Mouse (Mus musculus) stomach, embryonic 14.5 days (tissue): ENCODE measurements around the gene Exoc7. TPM values are rescaled to one million over a fixed set of nuclear protein-coding genes. Genes with fewer than 3 reads are reported as not detected.

ENCODE experiments used
- ATAC-seq: fragments of 200-750 bp; cut with Nextera tagmentation; 2 replicates; pipeline ENCODE4 v1.8.0; 2017; ENCODE audit warnings: low read depth, moderate TSS enrichment; ENCODE audit not compliant: insufficient number of reproducible peaks, insufficient read depth, low FRiP score
- H3K27ac ChIP-seq: fragments of 300-500 bp; sonication (generic); 2 replicates; pipeline ENCODE4 v1.5.1; 2014; ENCODE audit warnings: mild to moderate bottlenecking, low read length, moderate library complexity, mixed read lengths
- H3K27me3 ChIP-seq: fragments of 300-500 bp; sonication (generic); 2 replicates; pipeline ENCODE4 v1.6.1; 2014; ENCODE audit warnings: low read length, control low read depth, mixed read lengths; ENCODE audit not compliant: control insufficient read depth, insufficient read depth
- H3K36me3 ChIP-seq: fragments of 300-500 bp; sonication (generic); 2 replicates; pipeline ENCODE4 v1.6.1; 2014; ENCODE audit warnings: mild to moderate bottlenecking, control low read depth, low read length, moderate library complexity, mixed read lengths; ENCODE audit not compliant: control insufficient read depth, insufficient read depth
- H3K4me1 ChIP-seq: fragments of 300-500 bp; sonication (generic); 2 replicates; pipeline ENCODE4 v1.6.1; 2014; ENCODE audit warnings: low read length, control low read depth, mixed read lengths; ENCODE audit not compliant: control insufficient read depth, insufficient read depth
- H3K4me2 ChIP-seq: fragments of 300-500 bp; sonication (generic); replicated peaks from 2 replicates; pipeline ENCODE4 v1.6.1; 2014; ENCODE audit warnings: low read depth, low read length, control low read depth
- H3K4me3 ChIP-seq: fragments of 300-500 bp; sonication (generic); 2 replicates; pipeline ENCODE4 v1.5.1; 2014; ENCODE audit warnings: low read depth, low read length, control low read depth
- H3K9ac ChIP-seq: fragments of 300-500 bp; sonication (generic); replicated peaks from 2 replicates; pipeline ENCODE4 v1.6.1; 2014; ENCODE audit warnings: low read depth, mild to moderate bottlenecking, control low read depth, low read length, moderate library complexity, mixed read lengths
- H3K9me3 ChIP-seq: fragments of 300-500 bp; sonication (generic); 2 replicates; pipeline ENCODE4 v1.6.1; 2016; ENCODE audit warnings: low read depth, low read length, control low read depth; ENCODE audit not compliant: control insufficient read depth
- WGBS: fragments of 180-500 bp; shearing (Covaris S2); extraction: QIAGEN DNeasy Blood & Tissue Kit; methylation state at CpG from one replicate; pipeline ENCODE4 v1.1.7; 2014; 5-methylcytosine and 5-hydroxymethylcytosine counted together
- polyA plus RNA-seq: library from polyadenylated mRNA; unstranded; fragments of >200 nt; fragmentation: Nextera tagmentation; extraction: Ambion mirVana; gene quantifications from 2 replicates; pipeline ENCODE4 v1.2.1, GENCODE M21; 2014

Gene Exoc7
- polyA plus RNA-seq, 1 experiment from 2014 or later = 67.3 TPM

DNA sequence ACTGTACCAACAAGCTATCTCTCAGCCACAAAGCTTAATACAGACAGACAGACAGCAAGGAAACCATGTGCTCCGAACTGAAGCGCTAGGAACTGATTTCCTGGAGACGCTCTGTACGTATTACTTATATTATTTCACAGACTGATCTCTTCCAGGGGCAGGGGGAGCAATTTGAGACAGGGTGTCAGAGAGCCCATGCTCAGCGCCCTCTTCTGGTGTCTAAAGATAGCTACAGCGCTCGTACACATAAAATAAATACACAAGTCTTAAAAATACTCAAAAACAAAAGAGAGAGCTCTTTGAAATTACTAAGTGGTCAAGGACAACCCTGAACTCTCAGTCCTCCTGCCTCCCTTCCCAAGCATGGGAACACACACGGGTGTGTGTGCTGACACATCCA is 39.4 kb downstream of the Exoc7 start:
- H3K9ac ChIP-seq = no peak overlapping the region
- 83% methylated on average over 8 of the region's 8 CpGs for WGBS
- H3K27me3 ChIP-seq = no peaks in the 10 kb centered on the region
- peaks cover 5% of the 10 kb centered on the region for H3K4me1 ChIP-seq
- H3K4me3 ChIP-seq = no peak overlapping the region
- H3K27ac ChIP-seq = no peak overlapping the region
- no peaks in the 10 kb centered on the region for H3K9me3 ChIP-seq
- H3K36me3 ChIP-seq = peaks cover 78% of the 10 kb centered on the region
- no peak for ATAC-seq
- no peak overlapping the region for H3K4me2 ChIP-seq

DNA sequence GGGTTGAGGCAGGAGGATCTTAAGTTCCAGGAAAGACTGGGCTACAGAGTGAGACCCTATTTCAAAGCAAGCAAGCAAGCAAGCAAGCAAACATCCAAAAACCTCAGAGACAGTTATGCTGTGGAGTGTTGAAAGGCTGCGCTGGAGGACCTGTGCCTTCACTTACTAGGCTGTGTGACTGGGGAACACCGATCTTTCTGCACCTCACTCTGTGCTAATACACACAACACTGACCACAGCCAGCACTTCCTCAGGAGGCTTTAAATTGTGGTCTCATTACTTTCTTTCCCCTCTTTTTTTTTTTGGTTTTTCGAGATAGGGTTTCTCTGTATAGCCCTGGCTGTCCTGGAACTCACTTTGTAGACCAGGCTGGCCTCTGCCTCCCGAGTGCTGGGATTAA is 41.2 kb downstream of the Exoc7 start:
- no peaks in the 10 kb centered on the region for H3K27me3 ChIP-seq
- no peak overlapping the region for H3K9ac ChIP-seq
- WGBS = 81% methylated on average over 4 of the region's 4 CpGs
- H3K4me1 ChIP-seq = no peaks in the 10 kb centered on the region
- H3K9me3 ChIP-seq = no peaks in the 10 kb centered on the region
- H3K4me3 ChIP-seq = no peak overlapping the region
- no peak overlapping the region for H3K4me2 ChIP-seq
- no peak overlapping the region for H3K27ac ChIP-seq
- no peak for ATAC-seq
- peaks cover 89% of the 10 kb centered on the region for H3K36me3 ChIP-seq

DNA sequence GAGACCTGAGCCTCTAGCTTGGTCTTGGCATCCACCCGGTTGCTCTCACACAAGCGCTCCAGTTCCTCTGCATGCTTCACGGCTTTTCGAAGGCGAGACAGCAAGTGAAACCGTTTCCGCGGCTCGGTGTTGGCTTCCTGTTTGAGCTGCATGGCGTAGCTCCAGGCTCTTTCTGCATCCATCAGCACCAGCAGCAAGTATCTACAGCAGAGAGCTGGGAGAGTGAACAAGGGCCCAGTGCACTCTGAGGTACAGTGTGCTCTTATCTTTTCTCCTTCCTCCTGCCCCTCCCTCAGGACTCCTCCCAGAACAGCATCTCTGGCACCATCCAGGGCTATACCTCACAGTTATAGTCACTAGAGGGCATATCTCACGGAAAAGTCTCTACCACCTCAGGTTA is 41.7 kb downstream of the Exoc7 start:
- no peak overlapping the region for H3K9ac ChIP-seq
- no peak overlapping the region for H3K4me3 ChIP-seq
- H3K9me3 ChIP-seq = no peaks in the 10 kb centered on the region
- no peaks in the 10 kb centered on the region for H3K4me1 ChIP-seq
- 89% methylated on average over 11 of the region's 11 CpGs for WGBS
- H3K36me3 ChIP-seq = peaks cover 94% of the 10 kb centered on the region
- no peak for ATAC-seq
- no peaks in the 10 kb centered on the region for H3K27me3 ChIP-seq
- H3K4me2 ChIP-seq = no peak overlapping the region
- no peak overlapping the region for H3K27ac ChIP-seq

DNA sequence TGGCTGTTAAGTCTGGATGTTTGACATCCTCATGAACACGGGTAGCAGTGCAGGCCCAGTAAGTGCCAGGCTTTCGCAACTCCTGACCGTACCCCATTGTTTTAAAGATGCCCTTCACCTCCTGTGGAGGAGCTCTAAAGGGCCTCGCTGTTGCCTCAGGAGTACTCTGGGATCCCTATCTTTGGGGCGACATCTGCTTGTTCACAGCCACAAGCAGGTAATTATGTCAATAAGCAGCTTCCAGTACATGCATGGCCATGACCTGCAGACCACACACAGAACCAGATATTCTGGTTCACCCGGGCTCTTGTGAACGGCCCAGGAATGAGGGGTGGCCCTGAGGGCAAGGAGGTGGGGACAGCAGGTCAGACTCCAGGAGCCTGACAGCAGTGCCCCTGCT is 46.8 kb downstream of the Exoc7 start:
- no peaks in the 10 kb centered on the region for H3K4me1 ChIP-seq
- no peak overlapping the region for H3K4me2 ChIP-seq
- peak overlapping the region; percentile 10; the same call in 1 of the 2 replicates for H3K27ac ChIP-seq
- no peaks in the 10 kb centered on the region for H3K27me3 ChIP-seq
- H3K36me3 ChIP-seq = peaks cover 84% of the 10 kb centered on the region
- no peak overlapping the region for H3K4me3 ChIP-seq
- WGBS = 75% methylated on average over 7 of the region's 7 CpGs
- no peak for ATAC-seq
- no peaks in the 10 kb centered on the region for H3K9me3 ChIP-seq
- no peak overlapping the region for H3K9ac ChIP-seq

DNA sequence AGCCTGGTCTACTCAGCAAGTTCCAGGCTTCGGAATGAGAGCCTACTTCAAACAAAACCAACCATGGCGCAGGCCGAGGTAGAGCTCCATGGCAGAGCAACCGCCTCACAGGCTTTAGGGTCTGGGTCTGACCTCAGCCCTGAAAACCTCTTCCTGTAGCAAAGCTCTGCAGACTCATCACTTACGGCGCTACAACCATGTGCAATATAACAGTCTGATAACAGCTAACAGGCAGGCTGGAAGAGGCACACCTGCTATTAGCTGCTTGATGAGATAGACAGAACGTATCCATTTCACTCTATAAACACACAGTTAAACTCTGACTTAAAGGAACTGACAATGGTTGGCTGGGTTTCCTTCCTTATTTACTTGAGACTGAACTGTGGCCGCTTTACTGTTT is 47.6 kb downstream of the Exoc7 start:
- peaks cover 84% of the 10 kb centered on the region for H3K36me3 ChIP-seq
- no peaks in the 10 kb centered on the region for H3K27me3 ChIP-seq
- H3K4me2 ChIP-seq = no peak overlapping the region
- no peak overlapping the region for H3K9ac ChIP-seq
- H3K4me1 ChIP-seq = no peaks in the 10 kb centered on the region
- no peak overlapping the region for H3K27ac ChIP-seq
- H3K4me3 ChIP-seq = no peak overlapping the region
- WGBS = 87% methylated on average over 8 of the region's 8 CpGs
- ATAC-seq = no peak
- no peaks in the 10 kb centered on the region for H3K9me3 ChIP-seq

DNA sequence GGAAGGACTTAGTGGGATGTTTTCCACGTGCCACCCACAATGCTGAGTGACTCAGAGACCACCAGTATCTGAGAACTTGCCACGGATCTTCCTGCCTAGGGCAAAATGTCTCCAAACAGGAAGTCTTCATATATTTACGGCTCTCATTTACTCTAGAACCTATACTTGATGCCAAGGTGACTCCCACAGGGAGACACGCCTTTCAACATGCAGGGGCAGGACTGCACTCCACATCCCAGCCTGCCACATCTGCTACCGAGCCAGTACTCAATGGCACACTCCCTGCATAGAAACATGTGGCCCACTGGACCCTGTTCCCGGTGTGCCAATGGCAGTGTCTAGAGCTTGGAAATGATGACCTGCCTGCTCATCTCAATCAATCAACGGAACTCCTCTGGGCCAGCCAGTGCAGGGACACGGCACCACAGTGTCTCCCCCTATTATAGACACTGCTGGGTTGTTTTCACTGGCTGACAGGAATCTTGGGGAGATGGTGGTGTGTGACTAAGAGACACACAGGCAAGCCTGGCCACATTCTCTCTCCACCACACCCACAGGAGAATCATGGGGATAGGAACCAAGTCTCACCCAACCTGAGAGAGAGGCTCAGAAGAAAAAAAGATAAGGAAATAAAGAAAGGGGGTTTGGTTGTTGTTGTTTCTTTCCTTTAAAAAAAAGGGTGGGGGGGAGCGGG is 50.9 kb downstream of the Exoc7 start:
- H3K4me1 ChIP-seq = no peaks in the 10 kb centered on the region
- H3K4me3 ChIP-seq = no peak overlapping the region
- WGBS = 80% methylated on average over 9 of the region's 9 CpGs
- no peaks in the 10 kb centered on the region for H3K9me3 ChIP-seq
- no peak overlapping the region for H3K4me2 ChIP-seq
- peaks cover 81% of the 10 kb centered on the region for H3K36me3 ChIP-seq
- no peak overlapping the region for H3K27ac ChIP-seq
- ATAC-seq = no peak
- H3K27me3 ChIP-seq = no peaks in the 10 kb centered on the region
- no peak overlapping the region for H3K9ac ChIP-seq

DNA sequence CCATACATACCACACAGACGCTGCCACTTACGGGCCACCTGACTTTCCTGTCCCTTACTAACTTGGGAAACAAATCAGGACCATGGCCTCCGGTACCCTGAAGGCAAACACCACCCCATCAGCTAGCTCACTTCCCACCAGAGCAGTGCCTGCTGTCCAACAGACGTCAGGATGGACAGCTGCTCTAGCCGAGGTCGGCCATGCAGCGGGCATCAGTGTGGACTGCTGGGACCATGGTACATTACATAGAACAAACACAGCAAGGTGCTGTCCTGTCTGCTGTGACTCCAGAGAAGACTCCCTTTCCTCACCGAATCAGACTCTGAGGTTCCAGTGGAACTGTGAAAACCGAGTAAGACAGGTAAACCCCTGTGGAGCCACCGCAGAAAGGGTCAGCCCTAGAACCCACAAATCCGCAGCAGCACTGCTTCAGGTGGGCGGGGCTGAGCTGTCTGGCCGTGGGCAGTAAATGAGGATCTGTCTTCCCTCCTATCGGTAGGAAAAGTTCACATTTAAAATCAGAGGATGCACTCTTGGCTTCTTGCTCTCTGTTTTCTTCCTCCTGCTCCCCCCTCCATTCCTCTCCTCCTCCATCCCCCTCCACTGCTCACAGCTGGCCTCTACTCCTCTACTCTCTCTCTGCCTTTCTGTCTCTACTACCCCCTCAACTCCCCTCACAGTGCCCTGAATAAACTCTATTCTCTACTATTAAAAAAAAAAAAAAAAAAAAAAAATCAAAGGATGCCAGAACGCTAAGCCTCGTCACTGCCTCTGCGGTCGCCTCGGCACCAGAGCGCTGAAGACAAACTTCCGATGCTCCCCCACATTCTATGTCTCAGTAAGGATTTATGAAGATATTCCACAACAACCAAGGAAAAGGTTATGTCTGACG is 51.7 kb downstream of the Exoc7 start:
- peaks cover 81% of the 10 kb centered on the region for H3K36me3 ChIP-seq
- H3K4me1 ChIP-seq = no peaks in the 10 kb centered on the region
- peak overlapping the region; percentile 33; the same call in 1 of the 2 replicates for H3K27ac ChIP-seq
- no peak overlapping the region for H3K4me3 ChIP-seq
- WGBS = 78% methylated on average over 22 of the region's 22 CpGs
- ATAC-seq = no peak
- H3K4me2 ChIP-seq = no peak overlapping the region
- H3K9me3 ChIP-seq = no peaks in the 10 kb centered on the region
- H3K9ac ChIP-seq = no peak overlapping the region
- no peaks in the 10 kb centered on the region for H3K27me3 ChIP-seq

DNA sequence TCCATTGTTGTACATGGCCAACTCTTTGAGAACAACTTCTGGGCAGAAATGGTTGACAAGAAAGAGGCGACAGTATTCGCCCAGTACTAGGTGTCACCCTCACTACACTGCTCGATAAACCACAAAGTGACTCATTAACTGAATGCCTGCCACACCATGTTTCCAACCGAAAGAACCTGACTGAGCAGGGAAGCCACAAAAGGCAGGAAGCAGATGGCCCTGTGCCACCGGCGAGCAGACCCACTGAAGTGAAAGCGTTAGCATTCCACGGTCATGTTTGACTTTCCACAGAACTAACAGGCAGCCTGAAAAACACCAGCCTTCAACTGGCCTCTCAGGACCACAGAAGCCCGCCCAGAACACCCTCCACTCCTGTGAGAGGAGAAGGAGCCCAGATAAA is 52.4 kb downstream of the Exoc7 start:
- Histone ChIP-seq H3K27ac (no peak overlapping the region), H3K36me3 (peaks cover 81% of the 10 kb centered on the region), H3K9me3 (no peaks in the 10 kb centered on the region), H3K4me2 (no peak overlapping the region), H3K27me3 (no peaks in the 10 kb centered on the region), H3K4me1 (no peaks in the 10 kb centered on the region), H3K4me3 (no peak overlapping the region), H3K9ac (no peak overlapping the region)
- WGBS = 69% methylated on average over 9 of the region's 9 CpGs
- ATAC-seq = no peak
